Mouse (Mus musculus) forebrain, postnatal 0 days (tissue): ENCODE measurements at regions not wholly inside any gene's neighbourhood (a gene's known extent, or its start where the extent isn't known, plus 50 kb on each side); places are given as distances from the start of the nearest gene placed in this dataset.

ENCODE experiments used
- ATAC-seq: fragments of 200-750 bp; cut with Nextera tagmentation; 2 replicates; pipeline ENCODE4 v1.8.0; 2017; ENCODE audit warnings: mild to moderate bottlenecking, moderate library complexity
- DNase-seq: peaks from one replicate; pipeline ENCODE4 v3.0.0-alpha.2; 2015
- H3K27ac ChIP-seq: fragments of 300-500 bp; sonication (generic); 2 replicates; pipeline ENCODE4 v1.5.1; 2014; ENCODE audit warnings: low read depth, mild to moderate bottlenecking, antibody characterized with exemption, low read length, moderate library complexity, mixed read lengths
- H3K27me3 ChIP-seq: fragments of 300-500 bp; sonication (generic); 2 replicates; pipeline ENCODE4 v1.6.1; 2014; ENCODE audit warnings: mild to moderate bottlenecking, low read length, mixed read lengths; ENCODE audit not compliant: insufficient read depth
- H3K36me3 ChIP-seq: fragments of 300-500 bp; sonication (generic); 2 replicates; pipeline ENCODE4 v1.6.1; 2014; ENCODE audit warnings: mild to moderate bottlenecking, moderate library complexity; ENCODE audit not compliant: insufficient read depth
- H3K4me1 ChIP-seq: fragments of 300-500 bp; sonication (generic); 2 replicates; pipeline ENCODE4 v1.6.1; 2014; ENCODE audit warnings: antibody characterized with exemption; ENCODE audit not compliant: insufficient read depth
- H3K4me2 ChIP-seq: fragments of 300-500 bp; sonication (generic); 2 replicates; pipeline ENCODE4 v1.6.1; 2014; ENCODE audit warnings: low read depth, mild to moderate bottlenecking, moderate library complexity
- H3K4me3 ChIP-seq: fragments of 300-500 bp; sonication (generic); 2 replicates; pipeline ENCODE4 v1.5.1; 2014; ENCODE audit warnings: low read depth, low read length, mixed read lengths
- H3K9ac ChIP-seq: fragments of 300-500 bp; sonication (generic); 2 replicates; pipeline ENCODE4 v1.6.1; 2014; ENCODE audit warnings: mild to moderate bottlenecking
- H3K9me3 ChIP-seq: fragments of 300-500 bp; sonication (generic); 2 replicates; pipeline ENCODE4 v1.6.1; 2016; ENCODE audit warnings: low read length
- CTCF ChIP-seq: sonication (generic); IDR thresholded peaks from 2 replicates; pipeline ENCODE4 v1.5.1; 2016; ENCODE audit warnings: antibody characterized with exemption, control low read depth, low read depth
- WGBS: fragments of 180-500 bp; shearing (Covaris S2); extraction: QIAGEN DNeasy Blood & Tissue Kit; methylation state at CpG from one replicate; pipeline ENCODE4 v1.1.7; 2014; 5-methylcytosine and 5-hydroxymethylcytosine counted together

DNA sequence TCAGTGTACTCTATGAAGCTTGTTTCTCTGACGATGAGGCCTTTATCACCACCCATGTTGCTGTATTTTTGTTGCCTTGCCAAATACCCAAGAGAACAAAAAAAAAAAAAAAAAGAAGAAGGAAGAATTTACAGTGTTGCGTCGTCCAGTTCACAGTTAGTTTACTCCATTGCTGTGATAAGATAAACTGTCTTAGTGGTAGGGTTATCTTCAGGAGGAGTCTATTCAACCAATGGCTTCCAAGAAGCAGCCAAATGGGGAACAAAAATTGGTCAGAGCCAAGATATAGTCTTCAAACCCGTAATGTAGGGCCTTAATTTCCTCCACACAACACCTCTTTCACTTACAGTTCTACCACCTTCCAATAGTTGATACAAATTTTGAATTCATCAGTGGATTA lies 261.7 kb upstream of the Cobl start:
- no peaks in the 10 kb centered on the region for H3K36me3 ChIP-seq
- WGBS = 86% methylated on average over 4 of the region's 4 CpGs
- no peaks in the 10 kb centered on the region for H3K27me3 ChIP-seq
- H3K4me3 ChIP-seq = no peak overlapping the region
- H3K9me3 ChIP-seq = no peaks in the 10 kb centered on the region
- no peak overlapping the region for H3K9ac ChIP-seq
- no peaks in the 10 kb centered on the region for H3K4me1 ChIP-seq
- no peak overlapping the region for H3K4me2 ChIP-seq
- no peak overlapping the region for H3K27ac ChIP-seq
- ATAC-seq = no peak
- DNase-seq = no peak
- TF ChIP-seq CTCF = no peak

GRCm38 (mm10) chr11:12722320-12722719 lies 257.6 kb upstream of the Cobl start:
- TF ChIP-seq CTCF = no peak
- no peak for DNase-seq

GRCm38 (mm10) chr11:12720169-12720568 lies 255.4 kb upstream of the Cobl start:
- no peak for ATAC-seq

More at GRCm38 (mm10) chr11:12722320-12722719, 257.6 kb upstream of the Cobl start:
- ATAC-seq = no peak
- H3K9ac ChIP-seq = no peak overlapping the region
- H3K36me3 ChIP-seq = no peaks in the 10 kb centered on the region
- no peak overlapping the region for H3K4me3 ChIP-seq
- no peak overlapping the region for H3K4me2 ChIP-seq
- no peaks in the 10 kb centered on the region for H3K9me3 ChIP-seq
- H3K27ac ChIP-seq = no peak overlapping the region
- H3K27me3 ChIP-seq = no peaks in the 10 kb centered on the region
- no peaks in the 10 kb centered on the region for H3K4me1 ChIP-seq
- WGBS = 48% methylated on average over 1 of the region's 1 CpGs

DNA sequence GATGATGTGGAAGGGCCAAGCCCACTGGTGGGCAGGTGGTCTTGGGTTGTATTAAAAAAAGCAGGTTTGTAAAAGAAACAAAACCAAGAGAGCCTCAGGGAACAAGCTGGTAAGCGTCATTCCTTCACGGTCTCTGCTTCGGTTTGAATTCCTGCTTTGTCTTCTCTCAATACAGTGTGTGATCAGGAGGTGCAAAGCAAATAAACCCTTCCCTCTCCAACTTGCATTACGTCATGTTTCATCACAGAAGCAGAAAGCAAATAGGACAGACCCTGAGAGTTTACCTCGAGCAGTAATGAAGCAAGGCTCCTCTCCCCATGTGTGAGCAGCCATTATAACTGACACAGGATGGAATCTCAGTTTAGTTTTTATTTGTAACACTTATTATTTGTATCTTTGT lies 231.6 kb upstream of the Cobl start:
- Histone ChIP-seq H3K36me3 (no peaks in the 10 kb centered on the region), H3K4me2 (no peak overlapping the region), H3K27me3 (no peaks in the 10 kb centered on the region), H3K9me3 (no peaks in the 10 kb centered on the region), H3K27ac (no peak overlapping the region), H3K9ac (no peak overlapping the region), H3K4me1 (no peaks in the 10 kb centered on the region), H3K4me3 (no peak overlapping the region)
- WGBS = 18% methylated on average over 5 of the region's 5 CpGs
- no peak for DNase-seq
- no peak for TF ChIP-seq CTCF
- no peak for ATAC-seq

More at GRCm38 (mm10) chr11:12720169-12720568, 255.4 kb upstream of the Cobl start:
- H3K27ac ChIP-seq = no peak overlapping the region
- H3K9ac ChIP-seq = no peak overlapping the region
- no peak overlapping the region for H3K4me3 ChIP-seq
- H3K4me2 ChIP-seq = no peak overlapping the region
- 91% methylated on average over 3 of the region's 3 CpGs for WGBS
- H3K27me3 ChIP-seq = no peaks in the 10 kb centered on the region
- DNase-seq = no peak
- no peaks in the 10 kb centered on the region for H3K36me3 ChIP-seq
- H3K9me3 ChIP-seq = no peaks in the 10 kb centered on the region
- TF ChIP-seq CTCF = no peak
- H3K4me1 ChIP-seq = no peaks in the 10 kb centered on the region

DNA sequence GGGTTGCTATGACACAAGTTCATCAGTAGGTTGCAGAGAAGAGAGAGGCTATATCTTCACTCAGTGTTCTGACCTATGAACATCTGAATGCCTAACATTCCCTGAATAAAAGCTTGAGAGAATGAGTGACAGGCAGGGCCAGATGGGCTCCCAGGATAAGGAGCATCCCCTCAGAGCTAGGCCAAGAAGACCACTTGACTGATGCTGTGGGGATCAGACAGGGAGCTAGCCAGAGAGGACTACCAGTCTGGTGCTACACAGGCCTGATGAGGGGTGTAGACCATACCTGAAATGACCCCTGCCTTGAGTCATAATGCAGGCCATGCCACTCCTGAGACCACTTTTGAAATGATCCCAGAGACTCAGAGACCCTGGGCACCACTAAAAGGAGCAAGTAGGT lies 228.1 kb upstream of the Cobl start:
- no peak overlapping the region for H3K27ac ChIP-seq
- no peaks in the 10 kb centered on the region for H3K27me3 ChIP-seq
- H3K4me2 ChIP-seq = no peak overlapping the region
- H3K4me3 ChIP-seq = no peak overlapping the region
- DNase-seq (no peak), ATAC-seq (no peak)
- H3K9ac ChIP-seq = no peak overlapping the region
- TF ChIP-seq CTCF = no peak
- no peaks in the 10 kb centered on the region for H3K4me1 ChIP-seq
- H3K36me3 ChIP-seq = no peaks in the 10 kb centered on the region
- H3K9me3 ChIP-seq = no peaks in the 10 kb centered on the region

DNA sequence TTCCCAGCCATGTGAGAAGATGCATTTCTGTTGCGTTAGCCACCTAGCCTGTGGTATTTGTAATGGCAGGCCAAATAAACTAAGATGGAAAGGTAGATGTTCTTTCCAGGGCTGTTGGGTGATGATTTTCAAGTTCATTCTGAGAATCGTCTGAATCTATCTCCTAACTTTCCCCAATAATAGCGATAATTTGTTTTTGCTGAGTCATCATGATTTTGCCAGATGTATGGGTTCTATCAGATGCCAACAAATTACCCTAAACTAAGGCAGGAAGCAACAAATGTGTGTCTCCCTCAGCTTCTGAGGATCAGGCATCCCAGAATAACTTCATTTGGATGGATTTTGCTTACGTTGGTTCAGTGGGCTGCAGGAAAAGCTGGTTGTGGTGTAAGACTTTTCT lies 222.0 kb upstream of the Cobl start:
- no peaks in the 10 kb centered on the region for H3K27me3 ChIP-seq
- no peak overlapping the region for H3K27ac ChIP-seq
- WGBS = 95% methylated on average over 4 of the region's 4 CpGs
- no peak for DNase-seq
- H3K36me3 ChIP-seq = no peaks in the 10 kb centered on the region
- TF ChIP-seq CTCF = no peak
- no peaks in the 10 kb centered on the region for H3K9me3 ChIP-seq
- no peak overlapping the region for H3K4me3 ChIP-seq
- H3K4me2 ChIP-seq = no peak overlapping the region
- no peak for ATAC-seq
- H3K4me1 ChIP-seq = no peaks in the 10 kb centered on the region
- H3K9ac ChIP-seq = no peak overlapping the region

DNA sequence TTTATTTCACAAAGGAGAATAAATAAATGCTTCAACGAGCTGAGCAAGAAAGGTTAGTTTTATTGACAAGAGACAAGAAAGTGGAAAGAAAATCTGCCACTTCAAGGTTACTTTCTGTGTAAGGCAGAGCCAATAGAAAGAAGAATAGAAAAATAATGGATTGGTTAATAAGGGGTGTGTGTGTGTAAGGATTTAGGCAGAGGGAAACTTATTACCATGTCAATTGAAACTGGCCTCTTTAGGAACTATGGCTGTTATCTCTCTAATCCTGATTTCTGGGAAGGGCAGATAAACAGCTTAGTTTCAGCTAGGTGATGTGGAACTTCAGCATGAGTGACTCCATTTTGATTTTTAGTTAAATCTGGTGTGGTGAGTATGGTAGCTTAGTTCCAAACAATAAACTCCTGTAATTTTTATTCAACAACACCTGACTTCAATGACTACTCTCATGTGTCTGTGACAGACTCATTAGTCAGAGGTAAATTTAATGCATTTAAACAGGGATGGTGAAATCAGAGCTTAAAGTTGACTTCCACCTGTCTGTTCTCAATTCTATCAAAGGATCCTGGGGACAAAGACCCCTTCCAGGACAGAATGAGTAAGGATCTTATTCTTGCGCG lies 197.2 kb upstream of the Cobl start:
- no peaks in the 10 kb centered on the region for H3K27me3 ChIP-seq

DNA sequence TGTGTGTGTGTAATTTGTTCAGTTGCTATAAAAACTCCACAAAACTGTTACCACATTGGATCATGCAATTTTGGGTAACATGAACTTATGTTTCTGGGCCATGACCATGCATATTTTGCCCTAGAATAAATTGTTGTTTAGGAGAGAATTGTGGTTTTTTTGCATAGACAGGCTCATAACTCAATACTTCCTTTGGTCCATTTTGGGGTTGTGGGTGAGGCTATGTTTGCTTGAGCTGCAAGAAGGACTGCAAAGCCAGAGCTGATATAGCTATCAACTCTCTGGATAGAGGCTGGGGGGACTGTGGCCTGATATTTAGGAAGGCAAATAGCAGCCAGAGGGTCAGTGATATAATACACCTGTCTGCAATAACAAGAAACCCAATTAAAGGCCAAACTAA lies 194.1 kb upstream of the Cobl start:
- no peak overlapping the region for H3K4me2 ChIP-seq
- no peak overlapping the region for H3K27ac ChIP-seq
- no peaks in the 10 kb centered on the region for H3K27me3 ChIP-seq
- no peak overlapping the region for H3K4me3 ChIP-seq
- DNase-seq = no peak
- no peaks in the 10 kb centered on the region for H3K9me3 ChIP-seq
- ATAC-seq = no peak
- H3K4me1 ChIP-seq = no peaks in the 10 kb centered on the region
- no peak for TF ChIP-seq CTCF
- no peak overlapping the region for H3K9ac ChIP-seq
- no peaks in the 10 kb centered on the region for H3K36me3 ChIP-seq

More for the DNA sequence above, 197.2 kb upstream of the Cobl start:
- 34% methylated on average over 3 of the region's 3 CpGs for WGBS
- Histone ChIP-seq H3K9ac (no peak overlapping the region), H3K27ac (no peak overlapping the region), H3K36me3 (no peaks in the 10 kb centered on the region), H3K4me1 (no peaks in the 10 kb centered on the region), H3K4me3 (no peak overlapping the region), H3K4me2 (no peak overlapping the region), H3K9me3 (no peaks in the 10 kb centered on the region)
- no peak for ATAC-seq
- no peak for TF ChIP-seq CTCF
- DNase-seq = no peak
